Mouse (Mus musculus): ENCODE data around the gene AU040320. TPM values are rescaled to one million over a fixed set of nuclear protein-coding genes. Genes with fewer than 3 reads are reported as not detected.

The AU040320 gene
- polyA plus RNA-seq, 1 experiment from 2014 or later = 22.0 TPM

GRCm38 (mm10) chr4:126739966-126740676 is 13.2 kb upstream of the AU040320 start:
- Histone ChIP-seq H3K36me3 (peaks cover 9% of the 10 kb centered on the region), H3K27ac (no peak overlapping the region), H3K4me3 (no peak overlapping the region), H3K4me2 (no peak overlapping the region), H3K4me1 (peaks cover 15% of the 10 kb centered on the region), H3K9ac (no peak overlapping the region), H3K27me3 (peaks cover 49% of the 10 kb centered on the region), H3K9me3 (no peaks in the 10 kb centered on the region)
- ATAC-seq (ENCODE audit: borderline replicate concordance, extremely low read depth, low FRiP score, low TSS enrichment) = no peak
- WGBS = 19% methylated on average over 10 of the region's 10 CpGs

GRCm38 (mm10) chr4:126741448-126741847 is 11.9 kb upstream of the AU040320 start:
- Histone ChIP-seq H3K27ac (no peak overlapping the region), H3K4me2 (0 out of 2 replicates have a peak overlapping the region, but pooled peaks have one; percentile 7), H3K9me3 (no peaks in the 10 kb centered on the region), H3K4me1 (peaks cover 2% of the 10 kb centered on the region), H3K27me3 (peaks cover 36% of the 10 kb centered on the region), H3K9ac (no peak overlapping the region), H3K4me3 (no peak overlapping the region), H3K36me3 (peaks cover 19% of the 10 kb centered on the region)
- ATAC-seq (ENCODE audit: borderline replicate concordance, extremely low read depth, low FRiP score, low TSS enrichment) = 0 out of 2 replicates have a peak, but pooled peaks have one; percentile 44
- whole genome bisulfite sequencing = 4% methylated on average over 12 of the region's 12 CpGs

GRCm38 (mm10) chr4:126742976-126743375 is 10.4 kb upstream of the AU040320 start:
- H3K4me2 ChIP-seq = no peak overlapping the region
- no peak for ATAC-seq (ENCODE audit: borderline replicate concordance, extremely low read depth, low FRiP score, low TSS enrichment)
- H3K9me3 ChIP-seq = no peaks in the 10 kb centered on the region
- H3K27ac ChIP-seq = no peak overlapping the region
- H3K36me3 ChIP-seq = peaks cover 32% of the 10 kb centered on the region
- peaks cover 20% of the 10 kb centered on the region for H3K27me3 ChIP-seq
- no peak overlapping the region for H3K4me3 ChIP-seq
- 47% methylated on average over 2 of the region's 2 CpGs for WGBS
- no peak overlapping the region for H3K9ac ChIP-seq
- peaks cover 2% of the 10 kb centered on the region; the same call in 1 of the 2 replicates for H3K4me1 ChIP-seq

GRCm38 (mm10) chr4:126743713-126744112 is 9.6 kb upstream of the AU040320 start:
- WGBS = 22% methylated on average over 11 of the region's 11 CpGs
- Histone ChIP-seq H3K9me3 (no peaks in the 10 kb centered on the region), H3K27ac (no peak overlapping the region), H3K36me3 (peaks cover 39% of the 10 kb centered on the region), H3K4me1 (peaks cover 2% of the 10 kb centered on the region; the same call in 1 of the 2 replicates), H3K4me3 (no peak overlapping the region), H3K4me2 (no peak overlapping the region), H3K27me3 (peaks cover 13% of the 10 kb centered on the region), H3K9ac (no peak overlapping the region)
- ATAC-seq (ENCODE audit: borderline replicate concordance, extremely low read depth, low FRiP score, low TSS enrichment) = no peak

GRCm38 (mm10) chr4:126744831-126745230 is 8.5 kb upstream of the AU040320 start:
- ATAC-seq (ENCODE audit: borderline replicate concordance, extremely low read depth, low FRiP score, low TSS enrichment) = no peak
- Histone ChIP-seq H3K27me3 (peaks cover 2% of the 10 kb centered on the region; the same call in 1 of the 2 replicates), H3K4me2 (no peak overlapping the region), H3K9ac (no peak overlapping the region), H3K4me3 (no peak overlapping the region), H3K36me3 (peaks cover 43% of the 10 kb centered on the region), H3K27ac (no peak overlapping the region), H3K9me3 (no peaks in the 10 kb centered on the region), H3K4me1 (peaks cover 6% of the 10 kb centered on the region; the same call in 1 of the 2 replicates)
- WGBS = 88% methylated on average over 14 of the region's 14 CpGs

GRCm38 (mm10) chr4:126745506-126746193 is 7.7 kb upstream of the AU040320 start:
- Histone ChIP-seq H3K36me3 (peaks cover 43% of the 10 kb centered on the region), H3K27me3 (no peaks in the 10 kb centered on the region), H3K27ac (no peak overlapping the region), H3K4me2 (no peak overlapping the region), H3K4me3 (no peak overlapping the region), H3K9me3 (no peaks in the 10 kb centered on the region), H3K4me1 (peaks cover 14% of the 10 kb centered on the region), H3K9ac (no peak overlapping the region)
- ATAC-seq (ENCODE audit: borderline replicate concordance, extremely low read depth, low FRiP score, low TSS enrichment) = no peak
- whole genome bisulfite sequencing = 46% methylated on average over 13 of the region's 13 CpGs

- H3K9me3 ChIP-seq = no peaks in the 10 kb centered on the region
- H3K4me3 ChIP-seq = no peak overlapping the region
- H3K27ac ChIP-seq = no peak overlapping the region
- H3K4me2 ChIP-seq = no peak overlapping the region
- peaks cover 20% of the 10 kb centered on the region for H3K4me1 ChIP-seq
- no peaks in the 10 kb centered on the region for H3K27me3 ChIP-seq
- 72% methylated on average over 10 of the region's 10 CpGs for WGBS
- no peak overlapping the region for H3K9ac ChIP-seq
- peaks cover 43% of the 10 kb centered on the region for H3K36me3 ChIP-seq
- no peak for ATAC-seq (ENCODE audit: borderline replicate concordance, extremely low read depth, low FRiP score, low TSS enrichment)
Observed at GRCm38 (mm10) chr4:126746194-126746840, 7.0 kb upstream of the AU040320 start.

- WGBS = 92% methylated on average over 8 of the region's 8 CpGs
- Histone ChIP-seq H3K27ac (no peak overlapping the region), H3K4me2 (no peak overlapping the region), H3K36me3 (peaks cover 43% of the 10 kb centered on the region), H3K4me3 (no peak overlapping the region), H3K27me3 (no peaks in the 10 kb centered on the region), H3K9me3 (no peaks in the 10 kb centered on the region), H3K9ac (no peak overlapping the region), H3K4me1 (peaks cover 31% of the 10 kb centered on the region)
- no peak for ATAC-seq (ENCODE audit: borderline replicate concordance, extremely low read depth, low FRiP score, low TSS enrichment)
Observed at GRCm38 (mm10) chr4:126748381-126748780, 5.0 kb upstream of the AU040320 start.

- Histone ChIP-seq H3K4me2 (no peak overlapping the region), H3K36me3 (peaks cover 39% of the 10 kb centered on the region), H3K4me3 (no peak overlapping the region), H3K27ac (no peak overlapping the region), H3K9ac (no peak overlapping the region), H3K4me1 (peaks cover 35% of the 10 kb centered on the region), H3K9me3 (no peaks in the 10 kb centered on the region), H3K27me3 (no peaks in the 10 kb centered on the region)
- 84% methylated on average over 11 of the region's 11 CpGs for WGBS
- ATAC-seq (ENCODE audit: borderline replicate concordance, extremely low read depth, low FRiP score, low TSS enrichment) = no peak
Observed at GRCm38 (mm10) chr4:126749553-126749952, 3.8 kb upstream of the AU040320 start.

- Histone ChIP-seq H3K4me1 (peaks cover 40% of the 10 kb centered on the region), H3K36me3 (peaks cover 33% of the 10 kb centered on the region), H3K9me3 (no peaks in the 10 kb centered on the region), H3K4me3 (no peak overlapping the region), H3K9ac (no peak overlapping the region), H3K4me2 (no peak overlapping the region), H3K27me3 (no peaks in the 10 kb centered on the region), H3K27ac (no peak overlapping the region)
- ATAC-seq (ENCODE audit: borderline replicate concordance, extremely low read depth, low FRiP score, low TSS enrichment) = no peak
- WGBS = 82% methylated on average over 26 of the region's 26 CpGs
Observed at GRCm38 (mm10) chr4:126750046-126750683, 3.2 kb upstream of the AU040320 start.

- H3K9me3 ChIP-seq = no peaks in the 10 kb centered on the region
- no peak overlapping the region for H3K27ac ChIP-seq
- no peak overlapping the region for H3K4me3 ChIP-seq
- H3K4me2 ChIP-seq = peak overlapping the region; percentile 96; the same call in 1 of the 2 replicates
- WGBS = 66% methylated on average over 8 of the region's 8 CpGs
- peaks cover 28% of the 10 kb centered on the region for H3K36me3 ChIP-seq
- ATAC-seq (ENCODE audit: borderline replicate concordance, extremely low read depth, low FRiP score, low TSS enrichment) = no peak
- H3K9ac ChIP-seq = no peak overlapping the region
- peaks cover 46% of the 10 kb centered on the region for H3K4me1 ChIP-seq
- no peaks in the 10 kb centered on the region for H3K27me3 ChIP-seq
Observed at GRCm38 (mm10) chr4:126750863-126751555, 2.3 kb upstream of the AU040320 start.
